Mouse (Mus musculus): ENCODE data around the gene Gm20806.
"Not testable (repeated sequence)": the region's sequence is repeated elsewhere in the genome, so short reads cannot be mapped to it uniquely, and the experiment has no call there.

Gm20806 gene

GRCm38 (mm10) chrY:78837956-78838355 is at the start of gene Gm20806:
TSS of gene Gm20806 (minus strand) at chrY:78838056.
- DNase-seq, result not testable (repeated sequence)
